Mouse (Mus musculus): ENCODE measurements around the gene Mgat3. TPM values are rescaled to one million over a fixed set of nuclear protein-coding genes. Genes with fewer than 3 reads are reported as not detected.

The Mgat3 gene
- total RNA-seq, 2 experiments from 2014 or later = 119 to 129 TPM

DNA sequence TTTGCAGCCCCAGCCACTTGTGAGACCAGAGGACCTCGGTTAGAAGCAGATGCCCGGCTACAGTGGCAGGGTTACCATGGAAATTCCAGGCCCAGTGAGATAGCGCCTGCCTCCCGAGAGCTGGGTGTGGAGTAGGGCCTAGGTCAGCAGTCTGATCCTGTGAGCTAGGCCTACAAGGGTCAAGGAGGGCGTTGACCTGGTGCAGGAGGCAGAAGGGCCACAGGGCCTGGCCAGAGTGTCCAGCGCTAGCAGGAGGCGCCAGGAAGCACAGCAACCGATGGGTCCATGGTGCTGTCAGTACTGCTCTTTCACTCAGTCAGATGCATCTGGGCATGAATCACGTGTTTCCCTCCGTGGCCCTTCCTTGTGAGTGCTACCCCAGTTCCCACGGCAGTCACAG, 19.8 kb upstream of the Mgat3 start:
- Histone ChIP-seq H3K27ac (no peak overlapping the region), H3K4me3 (no peak overlapping the region)
- TF ChIP-seq CTCF (IDR thresholded peaks at IDR 0.05) = no peak
- intact Hi-C loops (cut with DNase I) = no loop called here
- DNase-seq (ENCODE audit: extremely low spot score in 1 of 2, low spot score in 2 of 2) = no peak

GRCm38 (mm10) chr15:80155707-80156106, 17.8 kb upstream of the Mgat3 start:
- no peak overlapping the region for H3K4me3 ChIP-seq
- no peak for TF ChIP-seq CTCF (IDR thresholded peaks at IDR 0.05)
- intact Hi-C loops (cut with DNase I) = no loop called here

DNA sequence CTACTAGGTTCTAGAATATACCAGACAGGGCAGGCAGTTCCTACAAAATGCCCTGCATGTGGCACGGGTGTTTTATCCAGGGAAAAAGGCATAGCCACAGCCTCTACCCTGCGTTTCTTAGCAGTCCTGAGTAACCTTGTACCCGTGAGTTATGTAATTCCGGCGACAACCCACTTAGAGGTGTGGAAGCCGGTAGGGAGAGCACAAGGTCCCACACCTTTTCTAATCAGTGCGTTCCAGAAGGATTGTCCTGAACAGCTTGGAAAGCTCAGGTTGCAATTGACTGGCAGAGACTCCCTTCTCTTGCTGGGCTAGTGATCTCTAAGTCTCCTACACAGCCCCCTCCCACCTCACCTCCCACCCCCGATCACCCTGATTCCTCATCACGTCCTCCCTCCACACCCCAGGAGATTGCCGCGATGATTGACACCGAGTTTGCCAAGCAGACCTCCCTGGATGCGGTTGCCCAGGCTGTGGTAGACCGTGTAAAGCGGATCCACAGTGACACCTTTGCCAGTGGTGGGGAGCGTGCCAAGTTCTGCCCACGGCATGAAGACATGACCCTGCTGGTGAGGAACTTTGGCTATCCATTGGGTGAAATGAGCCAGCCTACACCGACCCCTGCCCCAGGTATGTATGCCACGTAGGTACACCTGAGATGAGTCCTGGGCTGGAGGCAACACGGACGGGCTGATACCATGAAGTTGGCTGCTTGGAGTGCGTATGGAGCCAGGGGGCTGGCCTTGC, 16.2 kb upstream of the Mgat3 start:
- Histone ChIP-seq H3K27ac (no peak overlapping the region), H3K4me3 (no peak overlapping the region)
- no peak for TF ChIP-seq CTCF (IDR thresholded peaks at IDR 0.05)
- no peak for DNase-seq (ENCODE audit: extremely low spot score in 1 of 2, low spot score in 2 of 2)
- intact Hi-C loops (cut with DNase I) = no loop called here

More at GRCm38 (mm10) chr15:80155707-80156106, 17.8 kb upstream of the Mgat3 start:
- no peak for DNase-seq (ENCODE audit: extremely low spot score in 1 of 2, low spot score in 2 of 2)
- H3K27ac ChIP-seq = no peak overlapping the region

- no peak for TF ChIP-seq CTCF (IDR thresholded peaks at IDR 0.05)
- intact Hi-C loops (cut with DNase I) = no loop called here
- Histone ChIP-seq H3K27ac (no peak overlapping the region), H3K4me3 (no peak overlapping the region)
- no peak for DNase-seq (ENCODE audit: extremely low spot score in 1 of 2, low spot score in 2 of 2)
These were observed 15.4 kb upstream of the Mgat3 start for GRCm38 (mm10) chr15:80158001-80158706.

DNA sequence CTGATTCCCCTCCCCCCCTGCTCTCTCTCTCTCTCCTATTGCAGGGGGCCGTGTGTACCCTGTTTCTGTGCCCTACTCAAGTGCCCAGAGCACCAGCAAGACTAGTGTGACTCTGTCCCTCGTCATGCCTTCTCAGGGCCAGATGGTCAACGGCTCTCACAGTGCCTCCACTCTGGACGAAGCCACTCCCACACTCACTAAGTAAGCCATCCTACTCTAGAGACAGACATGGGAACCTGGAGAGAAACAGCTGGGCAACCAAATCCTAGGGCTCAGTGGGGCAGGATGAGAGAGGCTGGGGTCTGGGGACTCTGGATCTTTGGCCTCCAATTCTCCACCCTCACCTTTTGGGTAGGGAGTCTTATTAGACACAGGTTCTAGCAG, 14.8 kb upstream of the Mgat3 start:
- Histone ChIP-seq H3K4me3 (no peak overlapping the region), H3K27ac (no peak overlapping the region)
- intact Hi-C loops (cut with DNase I) = no loop called here
- no peak for TF ChIP-seq CTCF (IDR thresholded peaks at IDR 0.05)
- no peak for DNase-seq (ENCODE audit: extremely low spot score in 1 of 2, low spot score in 2 of 2)

GRCm38 (mm10) chr15:80159286-80159901, 14.1 kb upstream of the Mgat3 start:
- TF ChIP-seq CTCF (IDR thresholded peaks at IDR 0.05) = no peak
- Histone ChIP-seq H3K4me3 (no peak overlapping the region), H3K27ac (peak overlapping the region; percentile 24; the same call in 1 of the 2 replicates)
- intact Hi-C loops (cut with DNase I) = no loop called here
- no peak for DNase-seq (ENCODE audit: extremely low spot score in 1 of 2, low spot score in 2 of 2)

GRCm38 (mm10) chr15:80160223-80160622, 13.3 kb upstream of the Mgat3 start:
- intact Hi-C loops (cut with DNase I) = no loop called here
- no peak for DNase-seq (ENCODE audit: extremely low spot score in 1 of 2, low spot score in 2 of 2)
- Histone ChIP-seq H3K4me3 (no peak overlapping the region), H3K27ac (peak overlapping the region; percentile 36)
- TF ChIP-seq CTCF (IDR thresholded peaks at IDR 0.05) = no peak

DNA sequence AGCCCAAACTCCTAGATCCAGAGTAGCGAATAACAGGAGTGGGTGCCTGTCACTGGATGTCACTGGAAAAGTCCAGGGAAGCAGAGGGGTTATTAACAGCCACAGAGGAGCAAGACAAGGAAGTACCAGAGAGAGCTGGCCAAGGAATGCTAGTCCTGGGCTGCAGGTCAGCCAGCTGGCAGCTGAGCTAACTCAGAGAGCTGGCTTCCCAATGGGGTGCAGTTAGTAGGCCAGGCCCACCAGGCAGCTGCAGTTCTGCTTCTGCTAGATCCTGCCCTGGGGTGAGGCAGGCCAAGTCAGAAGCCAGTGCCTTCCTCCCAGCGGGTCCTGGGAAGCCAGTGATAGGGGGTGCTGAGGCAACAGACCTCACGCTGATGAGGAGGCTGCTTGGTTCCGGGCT, 12.8 kb upstream of the Mgat3 start:
- DNase-seq (ENCODE audit: extremely low spot score in 1 of 2, low spot score in 2 of 2) = no peak
- intact Hi-C loops (cut with DNase I) = no loop called here
- no peak overlapping the region for H3K4me3 ChIP-seq
- TF ChIP-seq CTCF (IDR thresholded peaks at IDR 0.05) = no peak
- H3K27ac ChIP-seq = peak overlapping the region; percentile 36

GRCm38 (mm10) chr15:80161199-80161598, 12.3 kb upstream of the Mgat3 start:
- DNase-seq (ENCODE audit: extremely low spot score in 1 of 2, low spot score in 2 of 2) = no peak
- H3K27ac ChIP-seq = peak overlapping the region; percentile 36; the same call in 1 of the 2 replicates
- TF ChIP-seq CTCF (IDR thresholded peaks at IDR 0.05) = no peak
- H3K4me3 ChIP-seq = no peak overlapping the region
- intact Hi-C loops (cut with DNase I) = no loop called here

- no peak for DNase-seq (ENCODE audit: extremely low spot score in 1 of 2, low spot score in 2 of 2)
- intact Hi-C loops (cut with DNase I) = no loop called here
- Histone ChIP-seq H3K27ac (peak overlapping the region; percentile 28), H3K4me3 (no peak overlapping the region)
- no peak for TF ChIP-seq CTCF (IDR thresholded peaks at IDR 0.05)
These were observed 11.0 kb upstream of the Mgat3 start for GRCm38 (mm10) chr15:80162401-80162964.

DNA sequence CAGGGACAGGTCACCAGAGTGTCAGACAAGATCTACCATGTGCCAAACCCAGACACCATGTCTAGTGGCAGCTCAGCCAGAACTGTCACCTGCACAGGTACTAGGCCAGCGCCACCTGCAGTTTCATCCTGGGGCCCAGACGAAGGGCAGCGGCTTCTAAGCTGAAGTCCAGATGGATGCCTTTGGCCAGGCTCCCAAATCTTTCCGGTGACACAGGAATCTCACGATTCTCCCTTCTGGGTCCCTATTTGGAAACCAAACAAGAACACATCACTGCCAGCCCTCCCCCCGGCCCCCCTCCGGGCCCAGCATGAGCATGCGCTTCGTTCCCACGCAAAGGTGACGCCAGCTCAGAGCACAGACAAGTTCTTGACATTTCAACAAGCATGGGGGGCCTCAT, 10.2 kb upstream of the Mgat3 start:
- H3K4me3 ChIP-seq = no peak overlapping the region
- TF ChIP-seq CTCF (IDR thresholded peaks at IDR 0.05) = peak; percentile 7
- intact Hi-C loops (cut with DNase I) = no loop called here
- H3K27ac ChIP-seq = peak overlapping the region; percentile 70; the same call in 1 of the 2 replicates
- DNase-seq (ENCODE audit: extremely low spot score in 1 of 2, low spot score in 2 of 2) = peak; percentile 58 to 69

DNA sequence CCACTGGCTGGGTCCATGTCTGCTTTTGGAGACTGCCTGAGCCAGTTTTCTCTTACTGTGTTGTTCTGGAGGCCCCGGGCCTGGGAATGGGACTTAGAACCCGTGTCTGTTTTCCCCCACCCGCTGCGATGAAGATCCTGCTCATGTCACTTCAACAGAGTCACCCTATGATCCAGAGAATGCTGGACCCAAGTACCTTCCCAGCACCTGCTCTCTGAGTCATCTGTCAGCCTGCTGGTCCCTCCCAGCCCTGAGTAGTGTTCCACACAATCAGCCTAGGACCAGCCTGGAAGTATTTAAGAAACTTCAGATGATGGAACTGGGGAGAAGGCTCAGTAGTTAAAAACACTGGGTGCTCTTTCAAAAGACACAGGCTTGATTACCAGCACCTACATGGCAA, 9.8 kb upstream of the Mgat3 start:
- DNase-seq (ENCODE audit: extremely low spot score in 1 of 2, low spot score in 2 of 2) = no peak
- Histone ChIP-seq H3K27ac (peak overlapping the region; percentile 70), H3K4me3 (no peak overlapping the region)
- TF ChIP-seq CTCF (IDR thresholded peaks at IDR 0.05) = no peak
- intact Hi-C loops (cut with DNase I) = no loop called here
